Mouse (Mus musculus) CH12.LX (cell line): ENCODE results near the gene Phf1.

Source experiments
- BHLHE40 ChIP-seq: IDR thresholded peaks from 2 replicates; pipeline ENCODE4 v1.6.1; 2011; ENCODE audit warnings: mild to moderate bottlenecking, low read depth, low read length, improper control_type of control experiment
- CHD2 ChIP-seq: IDR thresholded peaks from 2 replicates; pipeline ENCODE4 v1.6.1; 2011; ENCODE audit warnings: low read length, improper control_type of control experiment
- CTCF ChIP-seq, 2 experiments: IDR thresholded peaks in 1 of 2; conservative IDR thresholded peaks in 1 of 2; 2 replicates each; pipeline ENCODE4 v1.5.1; 2011 to 2012; ENCODE audit warnings: low read depth in 2 of 2, low read length in 2 of 2, improper control_type of control experiment in 1 of 2, inconsistent platforms in 1 of 2, mild to moderate bottlenecking in 1 of 2, moderate library complexity in 1 of 2
- EP300 ChIP-seq: IDR thresholded peaks from 2 replicates; pipeline ENCODE4 v1.6.1; 2011; ENCODE audit warnings: low read length, improper control_type of control experiment
- HCFC1 ChIP-seq: IDR thresholded peaks from 2 replicates; pipeline ENCODE4 v1.6.1; 2012; ENCODE audit warnings: low read depth, mild to moderate bottlenecking, inconsistent platforms, low read length, improper control_type of control experiment
- NELFE ChIP-seq: IDR thresholded peaks from 2 replicates; pipeline ENCODE4 v1.6.1; 2011; ENCODE audit warnings: low read depth, low read length, improper control_type of control experiment
- POLR2A ChIP-seq: IDR thresholded peaks from 2 replicates; pipeline ENCODE4 v1.6.1; 2011; ENCODE audit warnings: low read depth, mild to moderate bottlenecking, improper control_type of control experiment, low read length
- TCF12 ChIP-seq: IDR thresholded peaks from 2 replicates; pipeline ENCODE4 v1.6.1; 2014; ENCODE audit warnings: low read depth, mild to moderate bottlenecking, inconsistent platforms, low read length, improper control_type of control experiment
- USF2 ChIP-seq: conservative IDR thresholded peaks from 2 replicates; pipeline ENCODE4 v1.6.1; 2011; ENCODE audit warnings: low read depth, low read length, improper control_type of control experiment
- ZC3H11A ChIP-seq: IDR thresholded peaks from 2 replicates; pipeline ENCODE4 v1.6.1; 2012; ENCODE audit warnings: low read depth, mild to moderate bottlenecking, inconsistent platforms, low read length, improper control_type of control experiment
- ZMIZ1 ChIP-seq: IDR thresholded peaks from 2 replicates; pipeline ENCODE4 v1.6.1; 2012; ENCODE audit warnings: low read depth, mild to moderate bottlenecking, inconsistent platforms, low read length, improper control_type of control experiment

- TF ChIP-seq BHLHE40 (no peak), EP300 (no peak), CHD2 (no peak), CTCF (conservative IDR thresholded peaks at IDR 0.05 in 1 of 2, IDR thresholded peaks at IDR 0.05 in 1 of 2; ENCODE audit: low read depth in 2 of 2, low read length in 2 of 2) (no peak), POLR2A (no peak), HCFC1 (no peak), ZMIZ1 (no peak), TCF12 (no peak), NELFE (no peak), ZC3H11A (no peak), USF2 (no peak)
These were observed 49.3 kb upstream of the Phf1 start for GRCm38 (mm10) chr17:26883585-26883984.
